Mouse (Mus musculus): Measurements from ENCODE around the gene Lhx8.
A peak's percentile ranks its signal among the peaks of the same experiment; 100 is the strongest.

Gene Lhx8

DNA sequence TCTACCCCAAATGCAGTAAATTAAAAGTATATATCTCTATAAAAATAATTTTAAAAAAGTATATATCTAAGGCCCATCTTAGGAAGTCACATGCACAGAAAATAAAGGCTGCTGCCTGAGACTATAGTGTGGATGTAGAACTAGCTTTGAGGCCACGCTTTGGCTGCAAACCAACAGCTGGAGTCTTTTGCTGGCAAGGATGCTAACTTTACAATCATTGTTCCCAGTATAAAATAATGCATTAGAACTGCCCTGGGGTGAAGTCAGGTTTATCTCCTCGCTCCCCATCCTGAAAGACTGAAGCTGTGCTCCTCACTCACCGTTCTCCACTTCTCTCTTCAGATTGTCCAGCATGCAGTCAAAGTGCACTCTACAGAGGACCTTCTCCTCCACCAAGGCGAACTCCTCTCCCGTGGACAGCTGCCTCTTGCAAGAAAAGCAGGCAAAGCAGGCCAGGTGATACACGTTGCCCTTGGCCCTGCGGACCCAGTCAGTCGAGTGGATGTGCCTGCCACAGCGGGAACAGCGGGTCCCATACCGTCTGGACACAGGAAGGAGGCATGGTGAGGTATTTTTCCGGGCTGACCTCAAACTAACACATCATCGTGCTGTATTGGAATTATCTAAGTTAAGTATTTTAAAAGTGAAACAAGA lies 8.4 kb downstream of the Lhx8 start:
- no peak for DNase-seq (ENCODE audit: low read depth, low spot score)

DNA sequence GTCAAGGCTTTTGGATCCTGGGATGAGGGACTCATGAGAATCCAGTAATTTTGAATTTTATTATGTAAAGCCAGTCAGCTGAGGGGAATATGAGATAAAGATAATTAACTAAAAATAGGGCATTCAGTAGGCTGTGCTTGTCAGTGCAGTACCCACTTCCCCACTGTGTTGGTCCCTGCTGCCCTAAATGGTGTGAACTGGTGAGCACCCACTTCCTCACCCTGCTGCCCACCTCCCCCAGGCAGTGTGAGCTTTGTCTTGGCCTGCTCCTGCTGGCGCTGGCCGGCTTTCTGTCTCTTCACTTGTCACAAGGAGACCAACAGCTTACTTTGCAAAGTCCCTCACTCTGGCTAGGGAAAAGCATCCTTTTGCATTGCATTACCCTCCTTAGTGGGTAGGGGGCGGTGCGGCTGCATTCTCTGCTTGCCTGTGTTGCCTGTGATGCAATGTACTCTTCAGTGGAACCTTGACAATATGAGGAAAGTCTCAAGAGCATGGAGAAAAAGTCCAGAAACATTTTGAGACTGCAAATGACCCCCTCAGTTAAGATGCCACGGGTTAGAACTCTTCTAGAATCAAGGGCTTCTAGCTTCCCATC lies 12.7 kb downstream of the Lhx8 start:
- no peak for DNase-seq (ENCODE audit: low read depth, low spot score)

DNA sequence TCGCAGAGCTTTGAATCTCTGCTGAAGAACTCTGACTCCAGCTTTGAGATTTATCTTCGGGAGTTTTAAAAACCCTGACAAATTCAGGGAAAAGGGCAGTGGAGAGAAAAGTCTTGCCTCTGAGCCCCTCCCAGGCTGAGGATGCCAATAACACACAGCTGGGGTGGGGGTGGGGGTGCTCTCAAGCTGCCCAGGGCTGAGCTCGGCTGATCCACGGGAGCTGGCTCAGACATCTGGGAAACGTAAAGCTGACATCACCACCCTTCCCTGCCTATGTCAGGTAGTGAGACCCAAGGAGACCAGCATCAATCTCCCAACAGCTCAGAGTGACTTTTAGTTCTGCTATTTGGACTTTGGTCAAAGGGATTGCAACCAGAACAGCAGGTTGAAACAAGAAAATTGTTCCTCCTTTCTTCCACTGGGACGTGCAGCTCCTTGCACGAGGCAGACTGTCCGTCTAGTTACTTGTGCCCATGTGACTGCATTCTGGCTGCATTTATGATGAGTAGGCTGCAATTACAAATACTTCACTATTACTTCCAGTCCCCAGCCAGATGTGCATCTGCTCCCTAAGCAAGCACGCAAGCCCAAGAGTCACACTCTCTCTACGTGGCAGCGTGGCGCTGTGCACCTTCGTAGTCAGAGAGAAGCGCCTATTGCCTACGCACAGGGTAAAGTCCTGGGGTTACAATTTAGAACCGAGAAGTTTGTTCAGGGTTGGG lies 25.1 kb downstream of the Lhx8 start:
- no peak for DNase-seq (ENCODE audit: low read depth, low spot score)

DNA sequence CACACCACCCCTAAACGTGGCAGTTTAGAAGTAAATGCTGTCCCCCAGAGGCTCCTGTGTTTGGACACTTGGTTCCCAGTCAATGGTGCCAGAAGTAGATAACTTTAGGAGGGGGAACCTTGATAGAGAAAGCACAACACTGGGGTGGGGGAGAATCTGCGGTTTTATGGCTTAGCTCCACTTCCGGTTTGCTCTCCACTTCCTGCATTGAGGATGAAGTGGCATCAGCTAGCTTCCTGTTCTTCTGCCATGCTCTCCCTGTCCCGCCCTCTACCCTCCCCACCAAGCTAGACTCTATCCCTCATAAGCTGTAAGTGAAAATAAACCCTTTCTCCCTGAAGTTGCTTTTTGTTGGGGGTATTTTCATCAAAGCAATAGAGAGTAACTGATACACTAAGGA lies 29.4 kb downstream of the Lhx8 start:
- DNase-seq (ENCODE audit: low read depth, low spot score), result no peak

GRCm38 (mm10) chr3:154300006-154300405 lies 30.5 kb downstream of the Lhx8 start:
- no peak for DNase-seq (ENCODE audit: low read depth, low spot score)

GRCm38 (mm10) chr3:154298490-154298889 lies 32.0 kb downstream of the Lhx8 start:
- no peak for DNase-seq (ENCODE audit: low read depth, low spot score)

DNA sequence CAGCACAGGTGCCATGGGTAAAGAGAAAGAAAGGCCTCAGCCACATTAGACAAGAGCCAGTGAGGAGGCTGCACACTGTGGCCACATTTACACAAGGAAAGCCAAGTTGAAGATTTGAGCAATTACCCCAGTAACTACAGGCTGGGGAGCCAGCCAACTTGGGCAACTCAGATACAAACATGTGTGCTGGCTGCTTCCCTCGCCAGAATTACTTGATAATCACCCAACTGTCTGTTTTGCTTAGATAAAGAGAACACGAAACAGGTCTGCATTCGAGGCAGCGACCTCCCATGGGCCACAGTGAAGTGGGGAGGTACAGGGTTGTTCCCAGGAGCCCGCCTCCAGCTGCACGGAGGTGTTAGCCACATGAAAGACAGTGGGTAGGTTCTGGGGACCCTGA lies 33.0 kb downstream of the Lhx8 start:
- DNase-seq (ENCODE audit: low read depth, low spot score), result no peak

GRCm38 (mm10) chr3:154294924-154295834 lies 35.3 kb downstream of the Lhx8 start:
- DNase-seq (ENCODE audit: low read depth, low spot score), result no peak

- no peak for DNase-seq (ENCODE audit: low read depth, low spot score)
Observed at GRCm38 (mm10) chr3:154293839-154294490, 36.5 kb downstream of the Lhx8 start.

DNA sequence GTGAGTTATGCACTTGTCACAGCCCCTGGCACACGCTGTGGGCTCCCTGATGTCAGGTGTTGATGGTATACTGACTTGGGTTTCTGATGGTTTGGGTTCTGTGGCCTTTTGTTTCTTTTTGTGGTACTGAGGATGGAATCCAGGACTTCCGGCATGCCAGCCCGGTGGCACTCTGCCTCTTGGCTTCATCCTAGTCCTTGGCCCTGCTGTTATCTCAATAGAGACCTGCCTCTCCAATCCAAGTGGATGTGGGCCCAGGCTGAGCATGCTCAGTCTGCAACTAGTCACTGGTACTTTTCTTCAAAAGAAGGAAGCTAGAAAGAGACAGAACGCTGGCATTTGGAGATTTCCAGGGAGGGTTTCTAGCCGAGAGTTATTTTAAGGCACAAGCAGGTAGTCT lies 38.3 kb downstream of the Lhx8 start:
- no peak for DNase-seq (ENCODE audit: low read depth, low spot score)

- DNase-seq (ENCODE audit: low read depth, low spot score), result no peak
Observed at GRCm38 (mm10) chr3:154290351-154290750, 40.1 kb downstream of the Lhx8 start.

DNA sequence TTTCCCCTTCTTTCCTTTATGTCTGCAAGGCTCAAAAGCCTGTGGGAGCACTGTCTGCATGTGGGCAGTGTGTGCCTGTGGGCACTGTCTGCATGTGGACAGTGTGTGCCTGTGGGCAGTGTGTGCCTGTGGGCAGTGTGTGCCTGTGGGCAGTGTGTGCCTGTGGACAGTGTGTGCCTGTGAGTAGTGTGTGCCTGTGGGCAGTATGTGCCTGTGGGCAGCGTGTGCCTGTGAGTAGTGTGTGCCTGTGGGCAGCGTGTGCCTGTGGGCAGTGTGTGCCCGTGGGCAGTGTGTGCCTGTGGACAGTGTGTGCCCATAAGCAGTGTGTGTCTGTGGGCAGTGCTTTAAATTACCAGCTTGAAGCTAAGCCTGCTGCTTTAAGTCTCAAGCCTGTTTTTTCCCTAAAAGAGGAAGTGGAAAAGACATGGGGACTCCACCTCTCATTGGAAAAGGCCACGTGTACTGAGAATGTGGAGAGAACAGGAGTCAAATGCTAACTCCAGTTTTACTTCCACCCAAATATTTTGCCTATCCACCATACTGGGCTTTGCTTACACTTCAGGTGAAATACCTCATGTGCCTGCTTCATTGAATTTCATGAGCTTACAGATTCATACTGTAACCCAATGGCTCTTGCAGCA lies 41.9 kb downstream of the Lhx8 start:
- DNase-seq (ENCODE audit: low read depth, low spot score), result no peak

GRCm38 (mm10) chr3:154287217-154287616 lies 43.2 kb downstream of the Lhx8 start:
- DNase-seq (ENCODE audit: low read depth, low spot score), result no peak

- no peak for DNase-seq (ENCODE audit: low read depth, low spot score)
Observed at GRCm38 (mm10) chr3:154285351-154285750, 45.1 kb downstream of the Lhx8 start.

- no peak for DNase-seq (ENCODE audit: low read depth, low spot score)
Observed at GRCm38 (mm10) chr3:154284260-154284659, 46.2 kb downstream of the Lhx8 start.

GRCm38 (mm10) chr3:154274681-154275080 lies 55.8 kb downstream of the Lhx8 start:
- DNase-seq (ENCODE audit: low read depth, low spot score), result no peak

- DNase-seq (ENCODE audit: low read depth, low spot score), result peak; percentile 80
Observed at GRCm38 (mm10) chr3:154269757-154270366, 60.6 kb downstream of the Lhx8 start.

GRCm38 (mm10) chr3:154268313-154268712 lies 62.1 kb downstream of the Lhx8 start:
- no peak for DNase-seq (ENCODE audit: low read depth, low spot score)

GRCm38 (mm10) chr3:154257312-154257711 lies 73.1 kb downstream of the Lhx8 start:
- DNase-seq (ENCODE audit: low read depth, low spot score), result no peak
